Mouse (Mus musculus): ENCODE measurements around the gene Neurl1b.

Gene Neurl1b

DNA sequence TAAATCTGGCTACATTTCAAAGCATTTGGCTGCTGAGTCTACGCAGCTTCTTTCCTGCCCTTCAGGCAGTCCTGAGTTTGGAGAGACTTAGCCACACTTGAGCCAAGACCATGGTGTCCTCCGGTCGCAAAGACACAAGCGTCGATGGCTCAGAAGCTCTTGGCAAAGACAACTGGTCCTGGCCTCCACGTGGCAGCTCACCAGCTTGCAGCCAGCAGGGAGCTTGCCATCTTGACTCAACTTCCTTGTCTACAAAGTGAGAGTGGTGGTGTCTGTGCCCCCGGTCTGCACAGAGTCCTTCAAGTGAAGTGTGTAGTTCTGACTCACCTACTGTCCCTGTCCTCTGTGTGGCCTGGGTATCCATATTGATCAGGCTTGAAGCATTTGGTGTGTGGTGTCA is 22.3 kb upstream of the Neurl1b start:
- DNase-seq (ENCODE audit: extremely low read depth, low read depth, low spot score) = peak; percentile 25

DNA sequence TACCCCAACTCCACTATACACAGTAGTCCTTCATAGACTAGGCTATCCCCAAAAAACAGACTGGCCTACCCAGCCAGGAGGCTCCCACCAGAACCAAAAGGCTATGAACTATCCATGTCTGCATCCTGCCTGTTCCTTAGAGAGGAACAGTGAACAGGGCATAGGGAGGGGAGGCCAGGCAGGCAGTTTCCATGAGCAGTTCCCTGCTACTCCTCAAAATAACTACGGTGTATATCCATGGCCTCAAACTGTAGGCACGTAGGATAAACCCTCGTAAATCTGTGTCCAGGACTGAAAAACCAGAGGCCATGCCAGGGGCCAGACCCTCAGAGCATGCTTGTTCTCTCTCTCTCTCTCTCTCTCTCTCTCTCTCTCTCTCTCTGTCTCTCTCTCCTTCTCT is 17.9 kb upstream of the Neurl1b start:
- no peak for DNase-seq (ENCODE audit: extremely low read depth, low read depth, low spot score)

- no peak for DNase-seq (ENCODE audit: extremely low read depth, low read depth, low spot score)
Observed at GRCm38 (mm10) chr17:26397339-26397738, 17.3 kb upstream of the Neurl1b start.

DNA sequence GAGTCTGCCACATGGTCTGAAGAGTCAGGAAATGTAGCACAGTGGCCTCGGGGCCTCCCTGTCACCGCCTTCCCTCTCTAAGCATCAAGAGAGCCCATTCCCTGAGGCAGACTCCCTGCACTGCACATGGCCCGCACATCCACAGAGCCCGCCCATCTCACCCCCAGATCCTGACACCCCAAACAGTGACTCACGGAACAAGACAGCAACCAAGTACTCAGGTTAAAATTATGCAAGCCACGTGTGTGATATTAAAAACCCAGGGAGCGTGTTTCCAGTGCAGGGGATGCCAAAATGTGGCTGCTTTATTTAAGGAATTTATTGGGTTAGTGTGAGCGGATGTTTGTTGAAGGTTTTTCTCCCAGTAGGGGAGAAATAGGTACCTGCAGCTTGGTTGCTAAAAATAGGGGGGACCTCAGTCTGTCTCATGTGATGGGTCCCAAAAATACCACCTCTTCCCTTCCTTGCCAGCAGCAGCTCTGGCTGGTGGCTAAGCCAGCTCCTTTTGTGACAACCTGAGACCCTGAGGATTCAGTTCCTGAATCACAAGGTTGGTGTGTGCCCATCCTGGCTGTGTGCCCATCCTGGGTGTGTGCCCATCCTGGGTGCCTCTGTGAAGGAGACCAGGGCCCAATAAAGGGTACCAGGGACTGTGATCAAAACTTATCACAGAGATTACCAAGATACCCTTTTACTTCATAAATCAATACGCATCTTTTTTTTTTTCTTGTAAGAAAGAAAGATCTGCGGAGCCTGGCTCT is 9.1 kb upstream of the Neurl1b start:
- DNase-seq (ENCODE audit: extremely low read depth, low read depth, low spot score) = no peak

GRCm38 (mm10) chr17:26412967-26413366 is 1.7 kb upstream of the Neurl1b start:
- DNase-seq (ENCODE audit: extremely low read depth, low read depth, low spot score) = no peak

GRCm38 (mm10) chr17:26414184-26414522 is 476 bp upstream of the Neurl1b start:
- no peak for DNase-seq (ENCODE audit: extremely low read depth, low read depth, low spot score)

GRCm38 (mm10) chr17:26415355-26415865 is 781 bp downstream of the Neurl1b start:
- no peak for DNase-seq (ENCODE audit: extremely low read depth, low read depth, low spot score)

- no peak for DNase-seq (ENCODE audit: extremely low read depth, low read depth, low spot score)
Observed at GRCm38 (mm10) chr17:26416141-26416540, 1.5 kb downstream of the Neurl1b start.

- no peak for DNase-seq (ENCODE audit: extremely low read depth, low read depth, low spot score)
Observed at GRCm38 (mm10) chr17:26417770-26418421, 3.3 kb downstream of the Neurl1b start.

DNA sequence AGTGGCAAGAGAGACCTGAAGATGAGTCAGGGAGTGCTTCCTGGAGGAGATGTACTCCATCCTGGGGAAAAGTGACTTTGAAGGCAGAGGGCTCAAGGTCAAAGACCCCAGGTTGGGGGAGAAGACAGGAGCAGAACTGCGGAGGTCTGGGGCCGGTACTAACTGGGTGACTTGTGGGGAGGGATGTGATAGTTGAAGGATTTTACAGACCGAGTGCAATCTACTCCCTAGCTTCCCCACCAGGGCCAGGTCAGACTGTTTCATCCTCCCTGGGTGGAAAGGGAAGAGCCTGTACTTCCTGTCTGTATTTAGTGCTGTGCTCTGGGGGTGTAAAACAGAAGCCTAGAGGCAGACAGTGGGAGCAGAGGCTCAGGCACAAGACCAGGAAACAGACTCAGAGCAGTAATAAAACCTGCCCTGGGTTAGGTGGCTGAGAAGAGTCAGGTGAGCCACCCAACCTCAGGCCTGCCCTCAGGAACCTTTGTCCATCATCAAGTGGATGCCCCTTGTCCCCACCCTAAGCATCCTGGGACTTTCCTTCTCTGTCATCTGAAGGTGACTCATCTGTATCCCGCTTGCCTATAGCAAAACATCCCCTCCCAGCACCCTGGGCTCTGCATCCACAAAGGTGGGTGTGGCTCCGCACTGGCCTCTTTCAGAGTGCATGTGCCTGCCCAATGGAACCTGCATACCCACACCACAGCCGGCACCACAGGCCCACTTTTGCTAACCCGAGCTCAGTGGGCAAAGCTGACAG is 6.0 kb downstream of the Neurl1b start:
- DNase-seq (ENCODE audit: extremely low read depth, low read depth, low spot score) = no peak

- DNase-seq (ENCODE audit: extremely low read depth, low read depth, low spot score) = no peak
Observed at GRCm38 (mm10) chr17:26421561-26421960, 6.9 kb downstream of the Neurl1b start.

GRCm38 (mm10) chr17:26422390-26422789 is 7.8 kb downstream of the Neurl1b start:
- DNase-seq (ENCODE audit: extremely low read depth, low read depth, low spot score) = no peak

DNA sequence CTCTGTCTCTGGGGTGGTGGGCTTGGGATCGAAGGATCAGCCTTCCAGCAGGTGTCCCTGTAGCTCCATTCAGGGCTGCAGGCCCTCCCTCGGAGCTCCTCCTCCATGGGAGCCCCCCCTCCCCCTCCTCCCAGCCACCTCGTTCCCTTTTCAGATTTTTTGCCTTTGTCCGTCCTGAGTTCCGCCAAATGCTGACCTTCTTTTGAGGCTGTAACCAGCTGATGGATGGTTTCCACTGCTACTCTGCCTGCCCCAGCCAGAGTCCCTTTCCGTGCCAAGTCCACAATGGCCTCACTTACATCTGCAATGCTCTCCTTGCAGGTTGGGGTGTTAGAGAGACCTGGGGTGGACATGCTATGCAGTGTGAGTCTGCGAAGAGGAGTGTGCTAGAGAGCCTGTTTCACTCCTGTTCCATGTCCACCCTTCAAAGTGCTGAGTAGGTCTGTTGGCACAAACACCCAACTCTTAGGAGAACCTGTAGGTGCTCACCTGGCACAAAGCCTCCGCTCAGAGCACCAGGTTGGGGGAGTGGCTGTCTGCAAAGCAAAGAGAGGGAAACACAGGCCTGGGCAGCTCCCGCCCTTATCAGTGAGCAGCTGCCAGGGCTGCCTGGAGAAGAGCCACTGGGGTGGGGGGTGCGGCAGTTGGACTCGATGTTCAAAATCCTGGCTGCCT is 9.5 kb downstream of the Neurl1b start:
- DNase-seq (ENCODE audit: extremely low read depth, low read depth, low spot score) = peak; percentile 30

- DNase-seq (ENCODE audit: extremely low read depth, low read depth, low spot score) = no peak
Observed at GRCm38 (mm10) chr17:26424973-26425735, 10.5 kb downstream of the Neurl1b start.

DNA sequence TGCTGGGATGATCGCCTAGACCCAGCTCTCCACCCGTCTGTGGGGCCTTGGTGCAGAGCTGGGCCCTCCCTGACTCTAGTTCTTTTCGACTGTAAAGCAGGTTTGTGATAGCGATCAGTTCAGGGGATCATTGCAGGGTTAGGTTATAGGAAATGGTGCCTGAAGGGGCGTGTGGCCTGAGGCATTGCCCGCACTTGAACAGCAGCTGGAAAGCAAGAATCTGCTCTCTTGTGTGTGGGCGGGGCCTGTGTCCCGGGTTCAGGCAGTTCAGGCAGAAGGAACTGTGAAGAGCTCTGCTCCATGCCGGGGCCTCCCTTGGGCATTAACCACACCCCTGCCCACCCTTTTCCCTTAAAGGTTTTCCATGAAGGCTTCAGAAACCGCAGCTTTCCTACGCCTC is 18.7 kb downstream of the Neurl1b start:
- no peak for DNase-seq (ENCODE audit: extremely low read depth, low read depth, low spot score)

DNA sequence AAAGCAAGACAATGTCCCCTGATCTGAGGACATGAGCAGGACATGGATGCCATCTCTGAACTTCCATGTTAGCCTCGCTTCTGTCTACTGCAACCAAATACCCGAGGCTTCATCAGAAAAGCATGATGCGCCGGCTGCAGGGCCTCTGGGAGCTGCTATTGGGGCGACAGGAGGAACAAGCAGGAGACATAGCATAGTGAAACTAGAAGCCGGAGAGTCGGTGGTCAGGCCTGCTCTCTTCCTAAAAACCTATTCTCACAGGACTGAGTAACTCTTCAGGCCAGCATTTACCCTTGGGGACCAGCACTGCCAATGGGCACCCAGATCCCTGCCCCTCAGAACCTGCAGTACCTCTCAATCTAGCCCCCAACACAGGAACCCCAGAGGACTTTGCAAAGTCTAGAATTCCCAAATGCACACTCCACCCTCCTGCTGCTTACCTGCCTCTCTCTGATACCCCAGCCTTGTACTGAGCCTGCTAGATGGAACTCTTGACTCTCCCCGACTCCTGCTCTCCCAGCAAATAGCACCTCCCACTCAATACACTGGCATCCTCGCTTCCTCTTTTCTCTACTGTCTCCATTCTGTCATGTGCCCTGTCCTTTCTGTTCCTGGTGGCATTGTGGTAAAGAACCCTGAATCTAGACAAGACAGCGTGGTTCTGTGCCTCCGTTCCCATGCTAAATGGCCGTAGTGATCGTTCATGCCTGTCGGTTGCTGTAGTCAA is 22.6 kb downstream of the Neurl1b start:
- DNase-seq (ENCODE audit: extremely low read depth, low read depth, low spot score) = no peak

- DNase-seq (ENCODE audit: extremely low read depth, low read depth, low spot score) = no peak
Observed at GRCm38 (mm10) chr17:26439001-26439400, 24.4 kb downstream of the Neurl1b start.

GRCm38 (mm10) chr17:26441024-26441423 is 26.4 kb downstream of the Neurl1b start:
- no peak for DNase-seq (ENCODE audit: extremely low read depth, low read depth, low spot score)

DNA sequence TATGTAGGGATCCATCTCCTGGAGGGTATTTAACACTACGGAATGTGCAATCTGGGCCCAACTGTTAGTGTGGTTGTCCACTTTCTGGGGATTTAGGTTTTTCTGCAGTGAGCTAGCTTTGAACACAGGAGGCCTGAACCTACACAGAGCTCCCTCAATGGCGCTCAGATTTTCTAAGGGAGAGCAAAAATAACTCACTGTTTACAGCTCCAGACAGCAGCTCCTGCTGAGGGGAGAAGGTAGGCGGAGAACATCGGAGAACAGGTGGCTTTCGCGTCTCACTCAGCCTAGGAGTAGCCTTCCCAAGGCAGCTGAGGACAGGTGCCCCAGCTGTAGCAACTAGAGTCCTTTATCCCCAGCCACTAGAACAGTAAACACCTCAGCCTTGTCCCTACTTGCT is 27.6 kb downstream of the Neurl1b start:
- DNase-seq (ENCODE audit: extremely low read depth, low read depth, low spot score) = no peak

DNA sequence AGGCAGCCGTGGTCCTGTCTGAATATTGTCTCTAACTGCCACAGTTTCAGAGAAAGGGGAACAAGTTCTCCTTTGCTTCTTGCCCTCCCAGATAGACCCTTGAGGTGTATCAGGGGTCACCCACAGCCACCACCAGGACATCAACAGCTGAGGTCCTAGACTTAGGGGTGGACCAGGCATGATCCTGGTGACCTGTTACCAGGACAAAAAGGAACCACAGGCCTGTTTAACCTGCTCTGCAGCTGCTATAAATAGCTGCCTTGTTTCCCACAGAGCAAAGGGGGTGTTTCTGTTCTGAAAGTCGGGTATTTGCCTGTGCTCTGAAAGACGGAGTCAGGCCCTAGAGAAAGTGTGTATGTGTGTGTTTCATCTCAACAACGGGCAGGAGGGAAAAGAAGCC is 29.2 kb downstream of the Neurl1b start:
- DNase-seq (ENCODE audit: extremely low read depth, low read depth, low spot score) = no peak
